Mouse (Mus musculus) kidney, embryonic 16.5 days (tissue): ENCODE measurements around the gene Palld. TPM values are rescaled to one million over a fixed set of nuclear protein-coding genes. Genes with fewer than 3 reads are reported as not detected.

Experiments used
- ATAC-seq: fragments of 200-750 bp; cut with Nextera tagmentation; 2 replicates; pipeline ENCODE4 v1.8.0; 2017; ENCODE audit warnings: moderate TSS enrichment; ENCODE audit not compliant: low FRiP score, low TSS enrichment
- H3K27ac ChIP-seq: fragments of 300-500 bp; sonication (generic); 2 replicates; pipeline ENCODE4 v1.5.1; 2014; ENCODE audit warnings: low read length
- H3K27me3 ChIP-seq: fragments of 300-500 bp; sonication (generic); 2 replicates; pipeline ENCODE4 v1.6.1; 2014; ENCODE audit warnings: low read length, control low read depth, mixed read lengths; ENCODE audit not compliant: insufficient read depth
- H3K36me3 ChIP-seq: fragments of 300-500 bp; sonication (generic); 2 replicates; pipeline ENCODE4 v1.6.1; 2014; ENCODE audit warnings: low read length, control low read depth, mixed read lengths; ENCODE audit not compliant: insufficient read depth
- H3K4me1 ChIP-seq: fragments of 300-500 bp; sonication (generic); 2 replicates; pipeline ENCODE4 v1.6.1; 2014; ENCODE audit warnings: low read length, control low read depth, mixed read lengths; ENCODE audit not compliant: insufficient read depth
- H3K4me2 ChIP-seq: fragments of 300-500 bp; sonication (generic); replicated peaks from 2 replicates; pipeline ENCODE4 v1.6.1; 2014; ENCODE audit warnings: low read depth, low read length
- H3K4me3 ChIP-seq: fragments of 300-500 bp; sonication (generic); 2 replicates; pipeline ENCODE4 v1.5.1; 2014; ENCODE audit warnings: mild to moderate bottlenecking, low read length
- H3K9ac ChIP-seq: fragments of 300-500 bp; sonication (generic); replicated peaks from 2 replicates; pipeline ENCODE4 v1.6.1; 2014; ENCODE audit warnings: low read length
- H3K9me3 ChIP-seq: fragments of 300-500 bp; sonication (generic); 2 replicates; pipeline ENCODE4 v1.6.1; 2016; ENCODE audit warnings: low read length, control low read depth
- WGBS: fragments of 180-500 bp; shearing (Covaris S2); extraction: QIAGEN DNeasy Blood & Tissue Kit; methylation state at CpG from one replicate; pipeline ENCODE4 v1.1.7; 2014; 5-methylcytosine and 5-hydroxymethylcytosine counted together
- polyA plus RNA-seq: library from polyadenylated mRNA; unstranded; fragments of >200 nt; fragmentation: Nextera tagmentation; extraction: Ambion mirVana; gene quantifications from 2 replicates; pipeline ENCODE4 v1.2.1, GENCODE M21; 2015

The Palld gene
- polyA plus RNA-seq, 1 experiment from 2014 or later, result 71.8 TPM

DNA sequence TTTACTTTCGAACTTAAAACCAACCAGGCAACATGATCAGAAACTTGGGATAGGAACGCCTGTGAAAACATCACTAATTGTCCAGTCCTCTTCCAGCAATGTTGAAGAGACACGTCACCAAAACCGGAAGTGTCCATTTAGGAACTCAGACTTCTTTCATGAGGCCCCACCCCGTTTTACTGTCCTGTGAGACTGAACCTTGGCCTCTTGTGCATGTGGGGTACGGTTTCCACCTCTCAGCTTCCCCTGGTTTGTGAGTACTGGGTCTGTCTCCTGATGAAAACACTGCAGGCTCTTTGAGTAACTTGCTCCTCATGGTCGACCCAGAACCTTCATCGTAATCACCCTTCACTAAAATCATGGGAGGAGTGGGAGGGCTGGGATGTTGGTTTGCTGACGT is 374.3 kb downstream of the Palld start:
- no peak for ATAC-seq
- WGBS, result 85% methylated on average over 9 of the region's 9 CpGs
- Histone ChIP-seq H3K36me3 (peaks cover 13% of the 10 kb centered on the region), H3K27me3 (no peaks in the 10 kb centered on the region), H3K27ac (no peak overlapping the region), H3K4me2 (no peak overlapping the region), H3K4me3 (no peak overlapping the region), H3K9ac (no peak overlapping the region), H3K9me3 (no peaks in the 10 kb centered on the region), H3K4me1 (no peaks in the 10 kb centered on the region)

DNA sequence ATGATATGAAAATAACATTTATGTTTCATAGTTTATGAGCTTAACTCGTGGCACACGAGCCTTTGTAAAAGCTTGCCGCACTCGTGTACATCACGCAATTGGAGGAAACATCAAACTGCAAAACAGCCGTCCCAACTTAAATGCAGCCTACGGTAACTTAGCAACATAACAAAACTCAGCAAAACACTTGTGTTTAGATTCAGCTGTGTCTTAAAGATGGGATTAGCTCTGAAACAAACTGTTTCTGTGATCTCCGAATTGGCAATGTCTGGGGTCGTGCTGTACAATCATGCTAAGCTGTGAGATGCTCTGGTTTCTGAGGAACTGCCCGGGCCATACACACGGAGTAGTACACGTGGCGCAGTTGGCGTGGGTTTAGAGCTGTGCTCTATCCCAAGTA is 375.5 kb downstream of the Palld start:
- no peaks in the 10 kb centered on the region for H3K9me3 ChIP-seq

DNA sequence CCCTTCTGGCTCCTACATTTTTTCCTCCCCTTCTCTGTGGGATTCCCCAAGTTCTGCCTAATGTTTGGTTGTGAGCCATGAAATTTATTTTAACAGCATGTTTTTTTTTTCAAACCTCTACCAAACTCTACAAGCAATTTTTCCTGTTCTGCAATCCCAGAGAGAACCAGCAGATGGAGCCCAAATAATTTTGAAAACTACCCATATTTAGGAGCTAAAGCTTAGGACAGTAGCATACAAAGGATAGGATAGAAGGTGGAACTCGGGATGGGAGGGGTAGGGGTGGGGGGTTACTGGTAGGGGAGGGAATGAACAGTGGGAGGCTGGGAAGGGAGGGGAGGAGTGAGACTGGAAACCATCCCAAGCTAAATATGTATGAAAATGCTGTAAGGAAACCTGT is 380.4 kb downstream of the Palld start:
- Histone ChIP-seq H3K9me3 (no peaks in the 10 kb centered on the region), H3K4me3 (no peak overlapping the region), H3K9ac (no peak overlapping the region), H3K36me3 (peaks cover 9% of the 10 kb centered on the region; the same call in 1 of the 2 replicates), H3K4me1 (no peaks in the 10 kb centered on the region), H3K27me3 (no peaks in the 10 kb centered on the region), H3K4me2 (no peak overlapping the region), H3K27ac (no peak overlapping the region)
- ATAC-seq, result no peak
- 19% methylated on average over 1 of the region's 1 CpGs for WGBS

More for the DNA sequence above, 375.5 kb downstream of the Palld start:
- Histone ChIP-seq H3K4me3 (no peak overlapping the region), H3K4me2 (no peak overlapping the region), H3K9ac (no peak overlapping the region), H3K36me3 (peaks cover 13% of the 10 kb centered on the region), H3K27me3 (no peaks in the 10 kb centered on the region), H3K4me1 (no peaks in the 10 kb centered on the region), H3K27ac (no peak overlapping the region)
- 91% methylated on average over 14 of the region's 14 CpGs for WGBS
- no peak for ATAC-seq

DNA sequence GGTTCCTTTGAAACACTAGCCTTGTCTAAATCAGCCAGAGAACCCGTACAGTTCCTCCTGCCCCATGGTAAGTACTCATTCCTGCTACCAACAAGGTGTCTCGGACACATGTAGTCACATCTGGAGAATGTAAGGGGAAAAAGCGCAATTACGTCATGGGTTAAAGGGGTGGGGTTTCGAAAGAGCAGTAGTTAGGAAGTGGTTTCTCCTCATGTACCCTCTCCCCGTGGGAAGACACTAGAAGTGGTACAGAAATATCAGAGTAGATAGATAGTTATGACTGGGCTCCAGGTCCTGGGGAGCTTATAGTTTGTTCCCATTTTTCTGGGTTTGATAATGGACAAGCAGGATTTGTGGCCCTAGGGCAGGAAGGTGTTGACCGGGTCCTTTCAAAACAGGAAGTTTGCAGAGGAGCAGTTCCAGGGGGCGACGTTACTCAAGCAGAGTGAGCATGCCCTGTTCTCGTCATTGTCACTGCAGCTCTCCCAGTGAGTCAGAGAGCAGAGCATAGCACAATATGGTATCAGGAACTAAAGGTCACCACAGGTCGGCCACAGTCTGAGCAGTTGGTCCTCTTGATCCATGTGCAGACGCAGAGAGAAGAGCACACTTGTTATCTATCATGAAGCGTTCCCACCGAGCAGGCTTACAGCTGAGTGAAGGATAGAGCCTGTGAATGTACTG is 384.8 kb downstream of the Palld start:
- no peak overlapping the region for H3K9ac ChIP-seq

DNA sequence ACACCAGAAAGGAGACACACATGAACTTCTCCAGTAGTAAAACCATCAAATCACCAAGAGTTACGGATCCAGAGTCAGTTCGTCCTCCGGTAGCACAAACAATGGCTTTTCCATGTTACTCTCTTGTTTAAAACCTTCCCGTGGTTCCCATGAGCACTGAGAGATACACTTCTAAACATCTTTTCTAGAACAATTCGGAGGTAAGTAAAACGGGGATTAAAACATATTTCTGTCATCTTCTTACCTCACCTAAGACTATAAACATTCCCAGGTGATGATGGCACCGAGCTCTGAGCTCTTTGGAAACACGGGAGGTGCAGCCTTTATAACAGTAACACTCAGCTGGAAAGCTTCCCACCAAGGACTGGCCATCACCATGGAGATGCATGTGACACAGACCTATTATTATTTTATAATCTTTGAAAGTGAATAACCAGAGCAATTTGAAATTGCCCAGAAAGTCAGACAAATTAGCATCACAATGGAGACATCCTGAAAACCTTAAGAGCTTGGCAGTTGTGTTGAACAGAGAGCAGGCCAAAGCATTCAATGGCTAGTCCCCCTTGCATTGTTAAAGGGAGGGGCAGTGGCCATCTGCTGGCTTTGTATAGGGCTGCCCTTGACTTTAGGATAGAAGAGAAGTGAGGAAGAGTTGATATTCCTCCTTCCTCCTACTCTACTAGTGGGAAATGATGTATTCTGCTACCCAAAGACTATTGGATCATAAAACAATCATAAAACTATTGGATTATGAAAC is 385.6 kb downstream of the Palld start:
- Histone ChIP-seq H3K27ac (no peak overlapping the region), H3K9me3 (no peaks in the 10 kb centered on the region), H3K4me2 (no peak overlapping the region), H3K9ac (no peak overlapping the region), H3K27me3 (no peaks in the 10 kb centered on the region), H3K4me1 (no peaks in the 10 kb centered on the region), H3K36me3 (peaks cover 9% of the 10 kb centered on the region), H3K4me3 (no peak overlapping the region)
- ATAC-seq, result no peak
- 69% methylated on average over 8 of the region's 8 CpGs for WGBS

More for the DNA sequence above, 384.8 kb downstream of the Palld start:
- ATAC-seq, result no peak
- Histone ChIP-seq H3K27me3 (no peaks in the 10 kb centered on the region), H3K27ac (no peak overlapping the region), H3K36me3 (peaks cover 9% of the 10 kb centered on the region), H3K9me3 (no peaks in the 10 kb centered on the region), H3K4me2 (no peak overlapping the region), H3K4me3 (no peak overlapping the region), H3K4me1 (no peaks in the 10 kb centered on the region)
- 81% methylated on average over 14 of the region's 14 CpGs for WGBS

DNA sequence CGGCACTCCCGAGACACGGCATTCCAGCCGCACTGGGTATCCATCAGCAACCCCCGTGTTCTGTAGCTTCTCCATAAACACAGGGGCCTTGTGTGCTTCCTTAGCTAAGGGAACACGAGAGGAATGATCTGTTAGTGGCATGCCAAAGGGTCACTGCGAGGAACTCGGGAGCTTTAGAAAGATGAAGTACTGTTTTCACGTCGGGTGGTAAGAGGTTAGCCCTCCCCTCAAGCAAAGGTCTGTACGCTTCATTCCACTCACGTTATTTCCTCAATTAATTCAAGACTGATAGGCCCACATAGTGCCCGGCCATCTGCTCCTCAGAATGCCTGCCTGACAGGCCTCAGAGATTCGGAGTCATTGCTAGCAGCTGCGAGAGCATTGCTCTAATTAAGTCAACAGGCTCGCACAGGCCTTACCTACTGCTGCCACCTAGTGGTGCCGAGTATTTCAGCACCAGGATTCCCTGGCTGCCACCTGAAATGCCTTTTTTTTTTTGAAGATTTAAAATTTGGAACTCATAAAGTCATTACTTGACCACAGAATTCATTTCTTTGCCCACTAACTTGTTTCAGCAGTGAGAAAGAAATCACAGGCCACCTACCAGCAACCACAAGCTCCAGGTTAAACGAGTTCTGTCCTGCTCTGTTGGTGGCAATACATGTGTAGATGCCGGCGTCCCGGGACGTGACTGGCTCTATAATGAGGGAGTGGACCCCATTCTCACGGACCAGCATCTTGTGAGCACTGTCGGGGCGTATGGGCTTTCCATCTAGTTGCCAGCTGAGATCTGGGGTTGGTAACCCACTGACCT is 386.4 kb downstream of the Palld start:
- Histone ChIP-seq H3K4me1 (no peaks in the 10 kb centered on the region), H3K9me3 (no peaks in the 10 kb centered on the region), H3K27ac (no peak overlapping the region), H3K4me3 (no peak overlapping the region), H3K36me3 (peaks cover 9% of the 10 kb centered on the region), H3K9ac (no peak overlapping the region), H3K4me2 (no peak overlapping the region), H3K27me3 (no peaks in the 10 kb centered on the region)
- 43% methylated on average over 25 of the region's 25 CpGs for WGBS
- ATAC-seq, result peak; percentile 84; the same call in 1 of the 2 replicates

DNA sequence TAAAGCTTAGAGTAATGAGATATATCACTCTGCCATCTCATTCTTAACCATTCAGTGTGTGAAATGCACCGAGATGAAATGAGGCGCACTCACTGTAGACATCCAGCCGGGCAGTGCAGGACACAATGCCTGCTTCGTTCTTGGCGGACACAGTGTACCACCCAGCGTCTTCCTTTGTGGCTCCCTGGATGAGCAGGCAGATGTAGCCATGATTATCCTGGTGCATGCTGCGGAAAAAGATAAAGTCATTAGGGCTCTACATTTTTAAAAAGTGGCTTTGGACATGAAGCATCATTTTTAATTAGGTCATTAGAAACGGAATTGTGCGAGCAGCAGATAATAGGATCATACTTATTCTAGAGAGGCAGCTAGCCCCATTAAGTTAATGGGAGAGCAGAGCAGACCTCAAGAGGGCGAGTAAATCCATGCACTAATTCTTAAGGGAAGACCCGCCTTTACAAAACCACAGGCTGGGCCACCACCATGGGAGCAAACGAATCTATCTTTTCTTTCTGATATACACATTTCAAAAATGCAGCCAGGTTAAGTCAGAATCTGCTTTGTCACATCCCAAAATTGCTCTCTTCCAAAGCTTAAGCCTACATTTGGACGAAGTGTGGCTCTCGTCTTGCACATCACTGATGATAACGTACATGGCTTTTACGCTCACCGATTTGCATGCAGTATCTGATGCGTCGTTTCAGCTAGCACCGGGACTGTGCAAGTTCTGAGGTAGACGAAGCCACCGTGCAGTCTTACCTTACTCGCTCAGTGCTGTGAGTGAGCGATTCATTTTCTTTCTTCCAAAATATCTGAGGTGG is 387.2 kb downstream of the Palld start:
- H3K9ac ChIP-seq, result no peak overlapping the region
- no peak overlapping the region for H3K4me3 ChIP-seq
- no peaks in the 10 kb centered on the region for H3K4me1 ChIP-seq
- H3K36me3 ChIP-seq, result peaks cover 17% of the 10 kb centered on the region
- no peak overlapping the region for H3K27ac ChIP-seq
- H3K4me2 ChIP-seq, result no peak overlapping the region
- no peaks in the 10 kb centered on the region for H3K9me3 ChIP-seq
- 0 out of 2 replicates have a peak, but pooled peaks have one; percentile 12 for ATAC-seq
- no peaks in the 10 kb centered on the region for H3K27me3 ChIP-seq
- 89% methylated on average over 24 of the region's 24 CpGs for WGBS

DNA sequence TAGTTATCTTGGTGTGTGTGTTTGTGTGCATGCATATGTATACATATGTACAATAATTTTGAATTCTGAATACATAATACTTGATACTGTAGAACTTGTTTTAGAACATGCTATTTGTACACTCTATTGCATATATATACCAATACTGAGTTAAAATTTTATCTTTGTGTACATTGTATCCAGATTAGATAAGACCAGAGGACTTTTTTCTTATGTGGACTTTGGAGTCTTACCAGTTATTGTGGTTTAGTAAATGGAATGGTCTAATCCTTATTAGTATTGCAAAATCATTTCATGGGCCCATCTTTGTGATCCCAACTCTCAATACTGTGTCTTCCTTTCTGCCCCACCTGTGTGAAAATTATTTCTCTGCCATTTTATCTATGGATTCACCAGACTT is 400.2 kb downstream of the Palld start:
- H3K4me3 ChIP-seq, result no peak overlapping the region
- no peak overlapping the region for H3K9ac ChIP-seq
- no peak for ATAC-seq
- H3K36me3 ChIP-seq, result peaks cover 10% of the 10 kb centered on the region
- H3K27me3 ChIP-seq, result no peaks in the 10 kb centered on the region
- no peaks in the 10 kb centered on the region for H3K9me3 ChIP-seq
- no peak overlapping the region for H3K27ac ChIP-seq
- H3K4me1 ChIP-seq, result no peaks in the 10 kb centered on the region
- no peak overlapping the region for H3K4me2 ChIP-seq

DNA sequence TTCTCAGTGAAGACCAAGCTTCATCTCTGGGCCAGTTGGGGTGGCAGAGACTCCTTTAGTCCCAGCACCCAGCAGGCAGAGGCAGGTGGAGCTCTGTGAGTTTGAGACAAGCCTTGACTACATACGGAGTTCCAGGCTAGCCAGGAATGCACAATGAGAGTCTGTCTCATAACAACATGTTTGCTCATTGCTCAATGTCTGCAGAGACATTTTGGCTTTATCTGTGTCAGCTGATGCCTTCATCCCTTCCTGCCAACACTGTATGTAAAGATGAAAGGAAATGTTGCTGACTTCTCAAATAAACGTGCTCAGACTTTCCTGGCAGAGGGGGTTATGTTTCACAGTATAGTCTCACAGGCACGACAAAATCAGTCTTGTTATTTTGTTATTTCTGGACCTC is 401.6 kb downstream of the Palld start:
- Histone ChIP-seq H3K9ac (no peak overlapping the region), H3K4me2 (no peak overlapping the region), H3K36me3 (peaks cover 12% of the 10 kb centered on the region), H3K4me3 (no peak overlapping the region), H3K27ac (no peak overlapping the region), H3K4me1 (no peaks in the 10 kb centered on the region), H3K27me3 (no peaks in the 10 kb centered on the region), H3K9me3 (no peaks in the 10 kb centered on the region)
- no peak for ATAC-seq
- 66% methylated on average over 3 of the region's 3 CpGs for WGBS
